ENCODE assay signal across 17 mouse cellular contexts in the genomic region with DNA sequence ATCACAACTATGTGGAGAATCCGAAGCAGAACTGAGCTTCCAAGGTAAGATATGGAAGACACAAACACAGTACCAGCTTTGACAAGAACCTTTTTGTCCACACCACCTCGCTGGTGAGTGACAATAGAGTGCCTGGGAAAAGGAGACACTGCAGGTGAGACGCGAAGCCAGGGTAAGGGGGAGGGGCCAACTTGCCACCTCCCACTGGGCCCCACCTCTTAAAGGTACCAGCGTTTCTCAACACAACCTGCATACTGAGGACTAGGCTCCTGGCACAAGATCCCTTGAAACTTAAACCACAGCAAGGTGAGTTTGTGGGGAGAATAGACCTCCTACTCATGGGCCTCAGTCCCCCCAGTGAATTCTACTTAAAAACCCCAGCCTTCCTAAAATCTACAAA. TPM values are rescaled to one million over a fixed set of nuclear protein-coding genes. Genes with fewer than 3 reads are reported as not detected.
DNase-seq lines count a peak whose midpoint lies in the region; ATAC-seq lines count a peak whose summit lies in the region.
"Had no signal": no experiment of that assay in that cellular context is flagged by ENCODE, and none has a peak within 500 bp of the region (broad histone marks: within the 10 kb centered on the region; RNA-seq: fewer than 3 reads in every experiment).

No protein-coding gene starts in this region.

- no peak overlapping the region for H3K4me3 ChIP-seq in kidney, embryonic 14.5 days (ENCODE audit: low read length)
- H3K4me3 ChIP-seq in embryonic facial prominence, embryonic 13.5 days, result no peak overlapping the region
- H3K4me3 ChIP-seq: gastrocnemius, adult 2 months; left cerebral cortex, adult 2 months; midbrain, embryonic 10.5 days had no signal

- no peak overlapping the region for H3K9ac ChIP-seq in kidney, embryonic 14.5 days (ENCODE audit: low read depth, low read length)
- no peak overlapping the region for H3K9ac ChIP-seq in embryonic facial prominence, embryonic 13.5 days
- H3K9ac ChIP-seq: liver, embryonic 14.5 days had no signal

- DNase-seq in kidney, adult 9 months, result peak; percentile 68
- DNase-seq in R1 (ENCODE audit: low read depth, low spot score) (peak; percentile 33), MN1 (ENCODE audit: low spot score) (no peak)
- peak; percentile 57 to 70 for DNase-seq in kidney, postnatal 25 days
- DNase-seq in gastrocnemius, adult 8-10 months (ENCODE audit: low spot score in 2 of 2), result no peak
- DNase-seq: adrenal gland, adult 8-10 months; cerebellum, postnatal 14 days; gastrocnemius, adult 2 months had no signal

- H3K27ac ChIP-seq in kidney, embryonic 14.5 days (ENCODE audit: low read depth, low read length), result no peak overlapping the region
- H3K27ac ChIP-seq in embryonic facial prominence, embryonic 13.5 days, result no peak overlapping the region
- H3K27ac ChIP-seq: gastrocnemius, adult 2 months; left cerebral cortex, adult 2 months; liver, embryonic 14.5 days; midbrain, embryonic 10.5 days had no signal

- 15% methylated on average over 5 of the region's 5 CpGs for WGBS in kidney, embryonic 14.5 days
- 9% methylated on average over 5 of the region's 5 CpGs for WGBS in embryonic facial prominence, embryonic 13.5 days

- H3K9me3 ChIP-seq in kidney, embryonic 14.5 days (ENCODE audit: control insufficient read depth, low read length), result no peaks in the 10 kb centered on the region
- H3K9me3 ChIP-seq in embryonic facial prominence, embryonic 13.5 days, result no peaks in the 10 kb centered on the region
- H3K9me3 ChIP-seq: midbrain, embryonic 10.5 days had no signal

- no peak overlapping the region; the same call in 1 of the 2 replicates for H3K4me2 ChIP-seq in kidney, embryonic 14.5 days (replicated peaks; ENCODE audit: low read depth, low read length)
- H3K4me2 ChIP-seq in embryonic facial prominence, embryonic 13.5 days, result peak overlapping the region; percentile 18; the same call in 1 of the 2 replicates

- no peaks in the 10 kb centered on the region for H3K4me1 ChIP-seq in kidney, embryonic 14.5 days (ENCODE audit: control insufficient read depth, insufficient read depth, low read length)
- 0 out of 2 replicates have a peak, but pooled peaks cover 5% of the 10 kb centered on the region for H3K4me1 ChIP-seq in embryonic facial prominence, embryonic 13.5 days

- H3K27me3 ChIP-seq in kidney, embryonic 14.5 days (ENCODE audit: control insufficient read depth, insufficient read depth, low read length), result no peaks in the 10 kb centered on the region
- H3K27me3 ChIP-seq in embryonic facial prominence, embryonic 13.5 days, result no peaks in the 10 kb centered on the region
- H3K27me3 ChIP-seq: CH12.LX, Patski had no signal

- no peaks in the 10 kb centered on the region for H3K36me3 ChIP-seq in kidney, embryonic 14.5 days (ENCODE audit: control insufficient read depth, insufficient read depth, low read length)
- H3K36me3 ChIP-seq in embryonic facial prominence, embryonic 13.5 days, result no peaks in the 10 kb centered on the region
- H3K36me3 ChIP-seq: midbrain, embryonic 10.5 days had no signal

- no peak for ATAC-seq in kidney, embryonic 14.5 days (ENCODE audit: low FRiP score, low TSS enrichment)
- ATAC-seq in embryonic facial prominence, embryonic 13.5 days (ENCODE audit: insufficient number of reproducible peaks, insufficient read depth, low FRiP score, low TSS enrichment, low read depth), result 0 out of 2 replicates have a peak, but pooled peaks have one; percentile 63
- no peak for ATAC-seq in activated CD4-positive, CD25-positive, alpha-beta regulatory T cell, adult 4 months
- ATAC-seq: forebrain, embryonic 14.5 days; Patski had no signal

RNA-seq across cellular contexts. Expression of a gene that starts 10.8 kb away (rescaled TPM):
- polyA plus RNA-seq in kidney, embryonic 14.5 days (2014; fragmentation: Nextera tagmentation; extraction: Ambion mirVana), result 1.8 and 3.9 TPM in 2 replicates
- polyA plus RNA-seq in embryonic facial prominence, embryonic 13.5 days (2015; fragmentation: Nextera tagmentation; extraction: Ambion mirVana), result 0.66 and 5.3 TPM in 2 replicates
- not detected for polyA plus RNA-seq in activated CD4-positive, CD25-positive, alpha-beta regulatory T cell, adult 4 months (2017; shearing (Covaris generic))
- under 1 TPM in 1 of 4 experiments, not detected in 3; 0.78 TPM for total RNA-seq in gastrocnemius, adult 8-10 months (2022)
- total RNA-seq: CH12.LX; gastrocnemius, adult 2 months had no signal
- polyA plus RNA-seq: forebrain, embryonic 14.5 days; Patski had no signal

RNA-seq across cellular contexts. Expression of a gene that starts 19.0 kb away (rescaled TPM):
- polyA plus RNA-seq in kidney, embryonic 14.5 days (2014; fragmentation: Nextera tagmentation; extraction: Ambion mirVana), result 1.7 and 5.9 TPM in 2 replicates
- 0.45 and 2.1 TPM in 2 replicates for polyA plus RNA-seq in embryonic facial prominence, embryonic 13.5 days (2015; fragmentation: Nextera tagmentation; extraction: Ambion mirVana)
- polyA plus RNA-seq in activated CD4-positive, CD25-positive, alpha-beta regulatory T cell, adult 4 months (2017; shearing (Covaris generic)), result not detected
- total RNA-seq in gastrocnemius, adult 8-10 months (2022), result 100 to 1,000 TPM in 1 of 4 experiments, 10 to 100 TPM in 3; 29.0 to 122 (median 55.0) TPM
- total RNA-seq: left cerebral cortex, adult 2 months had no signal
- polyA plus RNA-seq: midbrain, embryonic 10.5 days had no signal

Comparison
In these comparisons a context has a peak if more than half of its experiments do, and no peak if none do; other contexts are left out.
1. DNase-seq: peak in kidney, adult 9 months (single experiment), R1 (single experiment) and kidney, postnatal 25 days (2 of 2); none in MN1 (single experiment) and gastrocnemius, adult 8-10 months (0 of 2).